Mouse (Mus musculus): ENCODE measurements around the gene Ubr4. TPM values are rescaled to one million over a fixed set of nuclear protein-coding genes. Genes with fewer than 3 reads are reported as not detected.

The Ubr4 gene
- total and polyA plus RNA-seq, 3 experiments: 90.0 to 123 (median 109) TPM

DNA sequence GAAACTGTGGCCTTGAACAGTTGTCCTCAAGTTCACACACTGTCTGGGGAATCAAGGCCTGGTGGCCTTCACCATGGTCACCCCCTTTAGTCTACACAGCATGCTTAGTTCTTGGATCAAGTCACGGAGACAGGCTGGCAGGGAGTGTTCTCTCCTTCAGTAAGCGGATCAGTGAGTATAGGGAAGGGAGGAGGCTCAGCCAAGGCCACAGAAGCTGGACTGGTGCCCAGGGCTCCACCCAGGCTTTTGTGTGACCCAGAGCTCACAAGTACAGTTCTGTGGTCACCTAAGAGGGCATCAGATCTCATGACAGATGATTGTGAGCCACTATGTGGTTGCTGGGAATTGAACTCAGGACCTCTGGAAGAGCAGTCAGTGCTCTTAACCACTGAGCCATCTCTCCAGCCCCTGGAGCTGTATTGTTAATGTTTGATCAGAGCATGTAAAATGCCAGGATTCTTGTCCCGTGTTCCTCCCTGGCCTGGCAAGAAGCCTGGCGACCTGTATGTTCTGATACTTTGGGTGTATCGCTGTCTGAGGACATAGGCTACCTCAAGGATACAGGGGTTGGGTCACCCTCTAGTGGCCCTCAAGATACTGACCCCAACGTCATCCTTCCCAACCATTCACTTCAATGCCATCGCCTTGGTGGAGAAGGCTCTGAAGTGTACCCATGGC lies 10.7 kb upstream of the Ubr4 start:
- Histone ChIP-seq H3K4me1 (ENCODE audit: control insufficient read depth, insufficient read depth, low read length) (no peaks in the 10 kb centered on the region), H3K4me3 (no peak overlapping the region), H3K9ac (ENCODE audit: low read depth, low read length) (no peak overlapping the region), H3K36me3 (ENCODE audit: control insufficient read depth, insufficient read depth, low read length) (no peaks in the 10 kb centered on the region), H3K27me3 (ENCODE audit: control insufficient read depth, insufficient read depth, low read length) (no peaks in the 10 kb centered on the region), H3K27ac (no peak overlapping the region), H3K79me2 (replicated peaks; ENCODE audit: control insufficient read depth, insufficient read depth, low read length) (no peaks in the 10 kb centered on the region)
- no peak for TF ChIP-seq POLR2A (IDR thresholded peaks at IDR 0.05; ENCODE audit: insufficient read depth, low read depth, low read length)
- TF ChIP-seq CTCF (IDR thresholded peaks at IDR 0.05): no peak
- no peak for TF ChIP-seq EP300 (IDR thresholded peaks at IDR 0.05; ENCODE audit: insufficient read depth, low read depth, low read length)
- intact Hi-C loops (cut with DNase I): no loop called here
- WGBS: 65% methylated on average over 7 of the region's 7 CpGs
- DNase-seq: no peak

- TF ChIP-seq CTCF (IDR thresholded peaks at IDR 0.05) (no peak), EP300 (IDR thresholded peaks at IDR 0.05; ENCODE audit: insufficient read depth, low read depth, low read length) (no peak), POLR2A (IDR thresholded peaks at IDR 0.05; ENCODE audit: insufficient read depth, low read depth, low read length) (no peak)
- no peaks in the 10 kb centered on the region for H3K36me3 ChIP-seq (ENCODE audit: control insufficient read depth, insufficient read depth, low read length)
- H3K79me2 ChIP-seq (replicated peaks; ENCODE audit: control insufficient read depth, insufficient read depth, low read length): no peaks in the 10 kb centered on the region
- DNase-seq: no peak
- H3K9ac ChIP-seq (ENCODE audit: low read depth, low read length): no peak overlapping the region
- intact Hi-C loops (cut with DNase I): no loop called here
- H3K4me3 ChIP-seq: no peak overlapping the region
- H3K27ac ChIP-seq: no peak overlapping the region
- WGBS: 47% methylated on average over 5 of the region's 5 CpGs
- no peaks in the 10 kb centered on the region for H3K4me1 ChIP-seq (ENCODE audit: control insufficient read depth, insufficient read depth, low read length)
- H3K27me3 ChIP-seq (ENCODE audit: control insufficient read depth, insufficient read depth, low read length): no peaks in the 10 kb centered on the region
Measured at GRCm38 (mm10) chr4:139343718-139344117, 8.7 kb upstream of the Ubr4 start.

GRCm38 (mm10) chr4:139345416-139346019 lies 6.9 kb upstream of the Ubr4 start:
- H3K4me1 ChIP-seq (ENCODE audit: control insufficient read depth, insufficient read depth, low read length): no peaks in the 10 kb centered on the region
- TF ChIP-seq POLR2A (IDR thresholded peaks at IDR 0.05; ENCODE audit: insufficient read depth, low read depth, low read length) (no peak), CTCF (IDR thresholded peaks at IDR 0.05) (no peak), EP300 (IDR thresholded peaks at IDR 0.05; ENCODE audit: insufficient read depth, low read depth, low read length) (no peak)
- H3K4me3 ChIP-seq: no peak overlapping the region
- H3K27me3 ChIP-seq (ENCODE audit: control insufficient read depth, insufficient read depth, low read length): no peaks in the 10 kb centered on the region
- H3K9ac ChIP-seq (ENCODE audit: low read depth, low read length): no peak overlapping the region
- no peaks in the 10 kb centered on the region for H3K79me2 ChIP-seq (replicated peaks; ENCODE audit: control insufficient read depth, insufficient read depth, low read length)
- WGBS: 74% methylated on average over 23 of the region's 23 CpGs
- H3K36me3 ChIP-seq (ENCODE audit: control insufficient read depth, insufficient read depth, low read length): no peaks in the 10 kb centered on the region
- no peak overlapping the region for H3K27ac ChIP-seq
- intact Hi-C loops (cut with DNase I): no loop called here
- DNase-seq: no peak

GRCm38 (mm10) chr4:139352832-139353231 lies 423 bp downstream of the Ubr4 start:
- 1% methylated on average over 7 of the region's 7 CpGs for WGBS
- Histone ChIP-seq H3K27ac (peak overlapping the region; percentile 99), H3K4me3 (peak overlapping the region; percentile 57), H3K27me3 (ENCODE audit: control insufficient read depth, insufficient read depth, low read length) (no peaks in the 10 kb centered on the region), H3K4me1 (ENCODE audit: control insufficient read depth, insufficient read depth, low read length) (peaks cover 8% of the 10 kb centered on the region), H3K9ac (ENCODE audit: low read depth, low read length) (peak overlapping the region; percentile 88), H3K79me2 (replicated peaks; ENCODE audit: control insufficient read depth, insufficient read depth, low read length) (peaks cover 5% of the 10 kb centered on the region; the same call in 1 of the 2 replicates), H3K36me3 (ENCODE audit: control insufficient read depth, insufficient read depth, low read length) (no peaks in the 10 kb centered on the region)
- intact Hi-C loops (cut with DNase I): loop anchor here (1.0 kb wide), 1 partner anchor 27 kb away; no protein-coding TSS in a partner anchor
- TF ChIP-seq CTCF (IDR thresholded peaks at IDR 0.05) (no peak), POLR2A (IDR thresholded peaks at IDR 0.05; ENCODE audit: insufficient read depth, low read depth, low read length) (no peak), EP300 (IDR thresholded peaks at IDR 0.05; ENCODE audit: insufficient read depth, low read depth, low read length) (no peak)
- no peak for DNase-seq

DNA sequence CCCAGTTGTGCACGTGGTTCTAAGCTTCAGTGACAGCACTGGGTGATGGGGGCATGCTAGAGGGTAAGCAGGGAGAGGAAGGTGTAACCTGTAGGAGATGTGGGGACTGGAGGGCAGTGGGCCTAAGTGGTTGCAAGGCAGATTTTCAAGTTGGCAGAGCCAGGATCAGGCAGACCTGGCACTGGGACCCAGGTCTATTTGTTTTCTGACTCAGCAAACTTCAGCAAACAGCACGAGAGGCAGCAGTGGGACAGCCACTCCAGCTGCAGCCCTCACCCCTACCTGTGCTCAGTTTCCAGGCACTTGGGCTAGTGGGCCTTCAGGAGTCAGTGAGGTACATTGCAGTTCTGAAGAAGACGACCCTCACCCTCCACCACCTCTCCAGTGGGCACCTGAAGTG lies 4.8 kb downstream of the Ubr4 start:
- no peak overlapping the region for H3K27ac ChIP-seq
- no peaks in the 10 kb centered on the region for H3K36me3 ChIP-seq (ENCODE audit: control insufficient read depth, insufficient read depth, low read length)
- no peak for TF ChIP-seq POLR2A (IDR thresholded peaks at IDR 0.05; ENCODE audit: insufficient read depth, low read depth, low read length)
- TF ChIP-seq EP300 (IDR thresholded peaks at IDR 0.05; ENCODE audit: insufficient read depth, low read depth, low read length): no peak
- no peak for TF ChIP-seq CTCF (IDR thresholded peaks at IDR 0.05)
- no peaks in the 10 kb centered on the region for H3K27me3 ChIP-seq (ENCODE audit: control insufficient read depth, insufficient read depth, low read length)
- intact Hi-C loops (cut with DNase I): no loop called here
- H3K4me3 ChIP-seq: no peak overlapping the region
- 92% methylated on average over 3 of the region's 3 CpGs for WGBS
- H3K9ac ChIP-seq (ENCODE audit: low read depth, low read length): no peak overlapping the region
- no peaks in the 10 kb centered on the region for H3K79me2 ChIP-seq (replicated peaks; ENCODE audit: control insufficient read depth, insufficient read depth, low read length)
- peaks cover 2% of the 10 kb centered on the region for H3K4me1 ChIP-seq (ENCODE audit: control insufficient read depth, insufficient read depth, low read length)
- DNase-seq: no peak
